Mouse (Mus musculus) bone marrow, adult 2 months (tissue): Measurements from ENCODE around the gene Anxa3.

Experiments used
- CTCF ChIP-seq: fragments of 200-500 bp; IDR thresholded peaks from 2 replicates; pipeline ENCODE4 v1.5.1; 2011; ENCODE audit warnings: low read length, control low read depth; ENCODE audit not compliant: control insufficient read depth, insufficient read depth
- POLR2A ChIP-seq: fragments of 200-500 bp; IDR thresholded peaks from 2 replicates; pipeline ENCODE4 v1.6.1; 2011; ENCODE audit warnings: low read depth, mild to moderate bottlenecking, control low read depth, low read length, borderline replicate concordance; ENCODE audit not compliant: control insufficient read depth

- TF ChIP-seq CTCF (no peak), POLR2A (no peak)
Measured at GRCm38 (mm10) chr5:96802185-96802584, 9.0 kb downstream of the Anxa3 start.
